Comparison of ENCODE assay signal across 9 mouse cellular contexts in genomic region chr9:21768511-21769411, GRCm38 (mm10). TPM values are rescaled to one million over a fixed set of nuclear protein-coding genes. Genes with fewer than 3 reads are reported as not detected.
DNase-seq lines count a peak whose midpoint lies in the region; ATAC-seq and TF ChIP-seq lines count a peak whose summit lies in the region.
"Had no signal": no experiment of that assay in that cellular context is flagged by ENCODE, and none has a peak within 500 bp of the region (broad histone marks: within the 10 kb centered on the region; RNA-seq: fewer than 3 reads in every experiment).

No protein-coding gene starts in this region.

- no peak for TF ChIP-seq POLR2A in lung, adult 2 months (IDR thresholded peaks at IDR 0.05; ENCODE audit: borderline replicate concordance, extremely low read depth, low read depth, low read length)

- TF ChIP-seq CTCF in lung, adult 2 months (IDR thresholded peaks at IDR 0.05; ENCODE audit: insufficient read depth, low read length), result no peak

- peak overlapping the region; percentile 94 for H3K27ac ChIP-seq in lung, embryonic 15.5 days
- peak overlapping the region; percentile 88 for H3K27ac ChIP-seq in embryonic facial prominence, embryonic 10.5 days (replicated peaks)
- H3K27ac ChIP-seq in heart, embryonic 13.5 days (replicated peaks), result peak overlapping the region; percentile 87
- H3K27ac ChIP-seq in limb, embryonic 13.5 days, result peak overlapping the region; percentile 87

- no peak for DNase-seq in lung, adult 2 months
- no peak for DNase-seq in embryonic facial prominence, embryonic 10.5 days (ENCODE audit: low spot score)
- DNase-seq in right cerebral cortex, adult 2 months (ENCODE audit: low spot score in 2 of 2), result no peak
- no peak for DNase-seq in layer of hippocampus, postnatal 14 days (ENCODE audit: low spot score in 2 of 2)
- DNase-seq: liver, embryonic 13.5 days had no signal

- H3K4me3 ChIP-seq in lung, embryonic 15.5 days, result no peak overlapping the region
- no peak overlapping the region for H3K4me3 ChIP-seq in lung, adult 2 months (replicated peaks; ENCODE audit: extremely low read depth, low read depth, low read length)
- peak overlapping the region; percentile 24; the same call in 1 of the 2 replicates for H3K4me3 ChIP-seq in embryonic facial prominence, embryonic 10.5 days
- H3K4me3 ChIP-seq in heart, embryonic 13.5 days, result no peak overlapping the region
- H3K4me3 ChIP-seq in limb, embryonic 13.5 days, result no peak overlapping the region
- H3K4me3 ChIP-seq: liver, embryonic 13.5 days had no signal

- no peaks in the 10 kb centered on the region for H3K27me3 ChIP-seq in lung, embryonic 15.5 days
- H3K27me3 ChIP-seq in embryonic facial prominence, embryonic 10.5 days (replicated peaks; ENCODE audit: low read depth, poor library complexity, severe bottlenecking), result no peaks in the 10 kb centered on the region
- no peaks in the 10 kb centered on the region for H3K27me3 ChIP-seq in heart, embryonic 13.5 days (replicated peaks)
- no peaks in the 10 kb centered on the region for H3K27me3 ChIP-seq in limb, embryonic 13.5 days
- H3K27me3 ChIP-seq: liver, embryonic 13.5 days had no signal

- peak; percentile 55; the same call in 1 of the 2 replicates for ATAC-seq in lung, embryonic 15.5 days (ENCODE audit: borderline replicate concordance, extremely low read depth, low FRiP score, low TSS enrichment)
- ATAC-seq in heart, embryonic 13.5 days (ENCODE audit: extremely low read depth, insufficient number of reproducible peaks, low FRiP score, low TSS enrichment), result no peak
- ATAC-seq in limb, embryonic 13.5 days (ENCODE audit: low FRiP score, low read depth), result 0 out of 2 replicates have a peak, but pooled peaks have one; percentile 16
- ATAC-seq in monocyte, adult 5-6 weeks (replicated peaks; ENCODE audit: insufficient number of reproducible peaks, low FRiP score, low TSS enrichment, poor library complexity, severe bottlenecking), result no peak

- H3K36me3 ChIP-seq in lung, embryonic 15.5 days, result peaks cover 47% of the 10 kb centered on the region
- H3K36me3 ChIP-seq in embryonic facial prominence, embryonic 10.5 days (replicated peaks), result peaks cover 72% of the 10 kb centered on the region
- peaks cover 75% of the 10 kb centered on the region for H3K36me3 ChIP-seq in heart, embryonic 13.5 days
- peaks cover 58% of the 10 kb centered on the region for H3K36me3 ChIP-seq in limb, embryonic 13.5 days

- peak overlapping the region; percentile 12; the same call in 1 of the 2 replicates for H3K4me2 ChIP-seq in lung, embryonic 15.5 days
- H3K4me2 ChIP-seq in heart, embryonic 13.5 days, result peak overlapping the region; percentile 18; the same call in 1 of the 2 replicates
- peak overlapping the region; percentile 17 for H3K4me2 ChIP-seq in limb, embryonic 13.5 days (replicated peaks)
- H3K4me2 ChIP-seq: liver, embryonic 13.5 days had no signal

- 31% methylated on average over 13 of the region's 13 CpGs for WGBS in lung, embryonic 15.5 days
- 50% methylated on average over 13 of the region's 13 CpGs for WGBS in lung, adult 2 months
- 56% methylated on average over 13 of the region's 13 CpGs for WGBS in embryonic facial prominence, embryonic 10.5 days
- WGBS in heart, embryonic 13.5 days, result 35% methylated on average over 13 of the region's 13 CpGs
- WGBS in limb, embryonic 13.5 days, result 39% methylated on average over 13 of the region's 13 CpGs

- peaks cover 24% of the 10 kb centered on the region for H3K4me1 ChIP-seq in lung, embryonic 15.5 days
- H3K4me1 ChIP-seq in lung, adult 2 months (ENCODE audit: control insufficient read depth, insufficient read depth, low read length), result peaks cover 15% of the 10 kb centered on the region
- H3K4me1 ChIP-seq in embryonic facial prominence, embryonic 10.5 days, result peaks cover 36% of the 10 kb centered on the region
- peaks cover 35% of the 10 kb centered on the region for H3K4me1 ChIP-seq in heart, embryonic 13.5 days
- peaks cover 28% of the 10 kb centered on the region for H3K4me1 ChIP-seq in limb, embryonic 13.5 days
- H3K4me1 ChIP-seq: liver, embryonic 13.5 days had no signal

- 0 out of 2 replicates have a peak overlapping the region, but pooled peaks have one; percentile 3 for H3K9ac ChIP-seq in lung, embryonic 15.5 days
- H3K9ac ChIP-seq in heart, embryonic 13.5 days, result peak overlapping the region; percentile 55; the same call in 1 of the 2 replicates
- H3K9ac ChIP-seq in limb, embryonic 13.5 days, result 0 out of 2 replicates have a peak overlapping the region, but pooled peaks have one; percentile 1
- H3K9ac ChIP-seq: liver, embryonic 13.5 days had no signal

- H3K9me3 ChIP-seq in lung, embryonic 15.5 days, result no peaks in the 10 kb centered on the region
- H3K9me3 ChIP-seq in embryonic facial prominence, embryonic 10.5 days, result no peaks in the 10 kb centered on the region
- no peaks in the 10 kb centered on the region for H3K9me3 ChIP-seq in heart, embryonic 13.5 days
- no peaks in the 10 kb centered on the region for H3K9me3 ChIP-seq in limb, embryonic 13.5 days
- H3K9me3 ChIP-seq: liver, embryonic 13.5 days had no signal

RNA-seq across cellular contexts. Expression of gene Spc24, which starts 8.7 kb away (rescaled TPM):
- 154 TPM in 2 replicates for polyA plus RNA-seq in lung, embryonic 15.5 days (2015; fragmentation: Nextera tagmentation; extraction: Ambion mirVana)
- polyA plus RNA-seq in lung, adult 2 months (2012; rRNA removed), result 2.9 and 3.2 TPM in 2 replicates
- 187 TPM in 2 replicates for polyA plus RNA-seq in embryonic facial prominence, embryonic 10.5 days (2016; fragmentation: Nextera tagmentation; extraction: Ambion mirVana)
- 84.8 and 96.7 TPM in 2 replicates for polyA plus RNA-seq in heart, embryonic 13.5 days (2015; fragmentation: Nextera tagmentation; extraction: Ambion mirVana)
- polyA plus RNA-seq in limb, embryonic 13.5 days (2015; fragmentation: Nextera tagmentation; extraction: Ambion mirVana), result 109 and 117 TPM in 2 replicates
- total RNA-seq in monocyte, adult 5-6 weeks (2017), result 4.1 to 8.0 TPM (median 6.2 TPM) in 3 replicates
- total RNA-seq in layer of hippocampus, postnatal 14 days (2021), result 1 to 10 TPM; 2.1 to 4.0 TPM

RNA-seq across cellular contexts. Expression of gene Kank2, which starts 29.8 kb away (rescaled TPM):
- polyA plus RNA-seq in lung, embryonic 15.5 days (2015; fragmentation: Nextera tagmentation; extraction: Ambion mirVana), result 27.7 and 30.0 TPM in 2 replicates
- 108 and 127 TPM in 2 replicates for polyA plus RNA-seq in lung, adult 2 months (2012; rRNA removed)
- polyA plus RNA-seq in embryonic facial prominence, embryonic 10.5 days (2016; fragmentation: Nextera tagmentation; extraction: Ambion mirVana), result 15.3 and 17.8 TPM in 2 replicates
- polyA plus RNA-seq in heart, embryonic 13.5 days (2015; fragmentation: Nextera tagmentation; extraction: Ambion mirVana), result 16.0 and 16.9 TPM in 2 replicates
- polyA plus RNA-seq in limb, embryonic 13.5 days (2015; fragmentation: Nextera tagmentation; extraction: Ambion mirVana), result 18.9 and 21.3 TPM in 2 replicates
- total RNA-seq in monocyte, adult 5-6 weeks (2017), result 0.39 to 1.1 TPM in 2 of 3 replicates, not detected in the other
- 1 to 10 TPM; 7.1 to 7.8 TPM for total RNA-seq in layer of hippocampus, postnatal 14 days (2021)

RNA-seq across cellular contexts. Expression of gene Ldlr, which starts 45.5 kb away (rescaled TPM):
- polyA plus RNA-seq in lung, embryonic 15.5 days (2015; fragmentation: Nextera tagmentation; extraction: Ambion mirVana), result 38.9 and 39.5 TPM in 2 replicates
- polyA plus RNA-seq in lung, adult 2 months (2012; rRNA removed), result 84.2 and 87.2 TPM in 2 replicates
- 51.6 and 55.9 TPM in 2 replicates for polyA plus RNA-seq in embryonic facial prominence, embryonic 10.5 days (2016; fragmentation: Nextera tagmentation; extraction: Ambion mirVana)
- 18.9 and 20.4 TPM in 2 replicates for polyA plus RNA-seq in heart, embryonic 13.5 days (2015; fragmentation: Nextera tagmentation; extraction: Ambion mirVana)
- 30.8 and 31.2 TPM in 2 replicates for polyA plus RNA-seq in limb, embryonic 13.5 days (2015; fragmentation: Nextera tagmentation; extraction: Ambion mirVana)
- total RNA-seq in monocyte, adult 5-6 weeks (2017), result 63.8 to 106 TPM (median 96.1 TPM) in 3 replicates
- 10 to 100 TPM; 20.2 to 21.0 TPM for total RNA-seq in layer of hippocampus, postnatal 14 days (2021)

Comparison
In these comparisons a context has a peak if more than half of its experiments do, and no peak if none do; other contexts are left out.
1. RNA of gene Spc24, which starts 8.7 kb away (polyA plus RNA-seq): 187 TPM in embryonic facial prominence, embryonic 10.5 days, 154 TPM in lung, embryonic 15.5 days, 109 to 117 TPM in limb, embryonic 13.5 days and 84.8 to 96.7 TPM in heart, embryonic 13.5 days; 2.9 to 3.2 TPM in lung, adult 2 months; every median in the first group is over 10 times any median in the second.
2. ATAC-seq: peak in lung, embryonic 15.5 days (single experiment) and limb, embryonic 13.5 days (single experiment); none in heart, embryonic 13.5 days (single experiment) and monocyte, adult 5-6 weeks (single experiment).
3. H3K9ac ChIP-seq: peak in every context shown above with its lines; median percentile 55 in heart, embryonic 13.5 days; 3 in lung, embryonic 15.5 days; 1 in limb, embryonic 13.5 days.
4. Peak in every context shown above with its lines, with median percentiles within 50 percentile points of each other: H3K27ac ChIP-seq and H3K4me2 ChIP-seq.